Mouse (Mus musculus): Measurements from ENCODE around the gene Zfp606.
A peak's percentile ranks its signal among the peaks of the same experiment; 100 is the strongest.

Gene Zfp606

DNA sequence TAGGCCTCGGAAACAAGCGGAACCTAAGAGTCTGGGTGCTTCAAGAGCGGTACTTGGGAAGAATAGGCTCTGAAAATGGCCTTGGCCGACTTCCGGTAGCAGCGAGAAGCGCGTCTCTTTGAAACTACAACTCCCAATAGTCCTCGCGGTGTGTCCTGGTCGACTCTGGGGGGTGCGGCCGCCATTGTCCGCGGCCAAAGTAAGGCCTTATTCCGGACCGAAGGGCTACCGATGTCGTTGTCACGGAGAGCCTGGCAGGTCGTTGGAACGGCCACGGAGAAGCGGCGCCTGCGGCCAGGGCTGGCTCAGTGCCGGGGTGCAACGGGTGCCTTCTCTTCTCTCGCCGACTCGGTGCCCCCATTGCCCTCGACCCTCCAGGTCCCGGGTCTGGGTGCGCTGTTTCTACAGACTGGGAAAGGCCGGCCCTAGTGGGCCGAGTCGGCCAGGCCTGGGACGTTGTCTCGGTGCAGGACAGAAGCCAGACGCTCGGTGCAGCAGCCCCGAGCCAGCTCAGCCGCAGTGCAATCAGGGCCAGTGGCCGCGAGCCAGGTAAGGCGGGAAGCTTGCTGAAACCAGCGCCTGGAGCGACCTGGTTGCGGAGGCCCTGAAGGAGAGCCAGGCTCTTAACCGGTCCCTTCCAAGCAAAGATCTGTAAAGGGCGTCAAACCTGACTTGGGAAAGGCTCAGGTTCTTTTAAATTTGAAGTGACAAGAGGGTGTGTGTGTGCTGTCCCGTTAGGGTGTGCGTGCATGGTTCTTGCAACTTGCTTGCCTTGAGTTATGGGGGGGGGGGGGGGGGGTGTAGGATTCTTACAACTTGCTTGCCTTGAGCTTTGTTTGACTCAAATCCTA, at the start of gene Zfp606:
TSS of gene Zfp606 (plus strand) at position 136 of the 851 bp plus-strand sequence.
- ATAC-seq (ENCODE audit: insufficient number of reproducible peaks, low FRiP score, low TSS enrichment) = peak; percentile 98

DNA sequence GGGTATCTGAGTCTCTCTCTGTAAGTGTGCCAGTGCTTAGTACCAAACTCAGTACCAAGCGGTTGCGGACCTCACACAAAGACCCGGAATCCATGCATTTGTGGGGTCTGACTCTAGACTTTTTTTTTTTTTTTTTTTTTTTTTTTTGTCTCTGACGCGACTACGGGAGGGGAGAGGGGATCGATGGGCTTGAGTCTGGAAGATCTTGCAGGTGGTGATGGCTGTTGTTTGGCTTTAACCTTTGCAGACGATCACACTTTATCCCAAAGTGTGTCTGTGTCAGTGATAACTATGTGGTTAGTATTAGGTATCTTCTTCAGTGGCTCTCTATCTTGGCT, 885 bp downstream of the Zfp606 start:
- ATAC-seq (ENCODE audit: insufficient number of reproducible peaks, low FRiP score, low TSS enrichment) = no peak

DNA sequence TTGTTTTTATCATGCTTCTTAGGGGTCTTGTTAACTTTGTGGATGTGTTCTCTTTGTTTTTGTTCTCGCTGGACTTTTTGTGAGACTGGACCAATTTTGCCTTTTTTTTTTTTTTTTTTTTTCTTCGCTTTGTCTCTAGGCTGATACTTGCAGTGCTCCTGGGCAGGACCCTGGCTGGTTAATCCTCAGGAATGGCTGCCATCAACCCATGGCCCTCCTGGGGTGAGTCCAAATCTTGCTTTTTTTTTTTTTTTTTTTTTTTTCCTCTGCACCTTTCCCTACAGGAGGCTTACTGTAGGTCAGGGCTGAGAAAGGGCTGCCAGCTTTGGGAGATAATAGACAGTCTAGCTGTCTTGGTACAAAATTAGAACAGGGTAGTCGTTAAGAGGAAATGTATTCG, 1.4 kb downstream of the Zfp606 start:
- ATAC-seq (ENCODE audit: insufficient number of reproducible peaks, low FRiP score, low TSS enrichment) = no peak

DNA sequence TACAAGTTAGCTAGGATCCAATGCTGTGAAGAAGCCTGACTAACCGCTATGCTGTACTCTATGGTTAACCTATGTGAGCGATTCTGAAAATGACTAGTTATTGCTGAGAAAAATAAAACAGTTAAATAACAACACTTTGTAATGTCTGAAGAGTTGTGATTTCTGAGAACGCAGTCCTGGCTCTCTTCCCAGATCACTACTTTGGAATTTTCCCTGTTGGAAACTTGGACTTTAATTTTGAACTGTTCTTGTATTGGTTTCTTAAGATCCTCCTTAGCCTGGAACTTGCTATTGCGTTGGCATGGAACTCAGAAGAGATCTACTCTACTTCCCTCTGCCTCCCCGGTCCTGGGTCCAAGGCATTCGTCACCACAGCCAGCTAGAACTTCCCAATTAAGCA, 5.7 kb downstream of the Zfp606 start:
- no peak for ATAC-seq (ENCODE audit: insufficient number of reproducible peaks, low FRiP score, low TSS enrichment)

DNA sequence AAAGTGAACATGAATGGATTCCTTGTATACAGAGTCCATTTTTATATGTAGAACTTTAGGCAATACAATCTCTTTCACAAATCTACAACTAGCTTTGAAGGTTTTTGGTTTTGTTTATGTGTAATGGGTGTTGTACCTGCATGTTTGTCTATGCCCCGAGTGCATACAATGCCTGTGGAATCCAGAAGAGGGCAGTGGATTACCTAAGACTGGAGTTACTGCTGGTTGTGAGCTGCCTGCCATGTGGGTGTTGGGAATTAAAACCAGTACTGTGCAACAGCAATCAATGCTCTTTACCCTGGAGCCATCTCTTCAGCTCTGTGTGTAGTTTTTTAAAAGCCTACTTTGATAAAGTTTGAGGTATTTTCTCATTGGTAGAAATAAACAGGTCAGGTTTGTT, 7.9 kb downstream of the Zfp606 start:
- no peak for ATAC-seq (ENCODE audit: insufficient number of reproducible peaks, low FRiP score, low TSS enrichment)

DNA sequence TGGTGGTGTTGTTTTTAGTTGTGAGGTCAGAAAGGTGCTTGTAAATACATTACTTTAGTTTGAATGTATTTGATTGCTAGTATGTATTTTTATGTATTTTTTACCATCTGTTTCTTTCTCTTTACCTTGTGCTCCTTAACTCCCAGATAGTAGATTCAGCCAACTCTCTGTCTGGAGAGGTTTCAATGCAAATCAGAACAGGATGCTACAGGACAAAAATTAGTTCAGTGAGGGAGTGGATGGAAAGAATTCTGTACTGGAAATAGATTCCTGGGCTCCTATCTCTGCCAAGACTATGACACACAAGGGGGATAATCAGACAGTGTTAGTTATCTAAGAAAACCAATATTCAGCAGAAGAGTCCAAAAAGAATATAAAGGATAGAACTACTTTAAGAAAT, 8.6 kb downstream of the Zfp606 start:
- no peak for ATAC-seq (ENCODE audit: insufficient number of reproducible peaks, low FRiP score, low TSS enrichment)

DNA sequence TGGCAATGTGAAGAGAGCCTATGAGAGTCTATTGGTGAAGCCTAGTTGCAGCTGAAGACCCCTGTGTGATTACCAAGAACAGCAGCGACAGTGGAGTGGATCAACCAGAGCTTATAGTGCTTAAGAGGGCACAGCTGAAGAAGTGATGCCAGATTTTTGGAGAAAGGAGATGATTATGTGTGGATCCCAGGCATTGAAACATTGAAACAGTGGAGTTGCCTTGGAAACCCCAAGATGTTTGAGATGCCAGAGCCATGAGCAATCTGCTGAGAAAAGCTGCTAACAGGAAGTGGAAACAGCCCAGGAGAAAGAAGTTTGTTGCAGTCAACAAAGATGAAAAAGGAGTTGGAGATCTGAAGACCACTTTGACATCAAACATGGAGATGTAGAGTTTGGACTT, 32.8 kb downstream of the Zfp606 start:
- ATAC-seq (ENCODE audit: insufficient number of reproducible peaks, low FRiP score, low TSS enrichment) = no peak

DNA sequence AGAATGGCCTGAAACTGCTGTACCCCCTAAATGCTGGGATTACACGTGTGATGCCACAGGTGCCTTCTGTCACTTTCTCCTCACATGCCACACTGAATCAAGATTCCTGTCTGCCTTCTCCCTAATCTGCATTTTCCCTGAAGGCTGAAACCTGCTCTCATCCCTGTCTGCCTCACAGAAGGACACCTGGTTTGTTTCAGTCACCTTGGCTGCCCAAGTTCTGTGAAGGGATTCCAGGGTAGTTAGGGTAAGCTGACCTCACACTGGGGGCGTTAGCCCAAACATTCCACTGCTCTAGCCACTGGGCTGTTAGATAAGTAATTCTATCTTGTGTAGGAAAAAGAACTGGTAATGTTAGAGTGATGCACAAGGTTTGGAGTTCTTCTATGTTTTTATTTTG, 34.1 kb downstream of the Zfp606 start, which contains the start of gene 2900092C05Rik:
TSS of gene 2900092C05Rik (plus strand) at position 301 of the 400 bp plus-strand sequence.
- no peak for ATAC-seq (ENCODE audit: insufficient number of reproducible peaks, low FRiP score, low TSS enrichment)

All from cerebellum, adult (tissue).